Comparison of ENCODE assay signal across 18 mouse cellular contexts in the genomic region with DNA sequence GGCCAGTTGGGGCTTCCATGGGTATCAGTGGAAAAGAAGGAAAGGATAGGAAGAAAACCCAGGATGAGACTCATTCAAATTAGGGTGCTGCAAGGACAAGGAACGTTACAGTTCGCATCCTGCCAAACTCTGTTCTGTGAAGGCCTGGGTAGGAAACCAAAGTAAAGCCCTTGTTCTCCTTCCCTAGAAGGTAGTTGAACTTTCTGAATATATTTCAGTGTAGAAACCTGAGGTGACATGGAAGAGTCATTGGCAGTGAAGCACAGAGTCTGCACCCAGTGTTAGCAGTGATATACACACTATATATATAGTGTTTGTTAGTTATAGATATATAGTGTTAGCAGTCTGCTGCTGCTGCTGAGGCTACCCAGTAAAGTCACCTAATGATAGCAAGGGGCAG. TPM values are rescaled to one million over a fixed set of nuclear protein-coding genes. Genes with fewer than 3 reads are reported as not detected.
DNase-seq lines count a peak whose midpoint lies in the region; ATAC-seq and TF ChIP-seq lines count a peak whose summit lies in the region.
"Had no signal": no experiment of that assay in that cellular context is flagged by ENCODE, and none has a peak within 500 bp of the region (broad histone marks: within the 10 kb centered on the region; RNA-seq: fewer than 3 reads in every experiment).

No protein-coding gene starts in this region.

- peaks cover 73% of the 10 kb centered on the region for H3K36me3 ChIP-seq in kidney, embryonic 15.5 days

- H3K9ac ChIP-seq in kidney, embryonic 15.5 days: no peak overlapping the region
- H3K9ac ChIP-seq: forebrain, embryonic 12.5 days; heart, embryonic 13.5 days had no signal

- WGBS in kidney, embryonic 15.5 days: 62% methylated on average over 2 of the region's 2 CpGs

- DNase-seq in embryo, embryonic 9.5 days (ENCODE audit: extremely low spot score): peak; percentile 32
- DNase-seq in embryo, embryonic 10 days (ENCODE audit: low spot score): no peak
- DNase-seq in kidney, adult 9 months: no peak
- peak; percentile 10 for DNase-seq in A20 (ENCODE audit: low read depth, low spot score)
- DNase-seq in urinary bladder, postnatal 4 days (ENCODE audit: low spot score in 2 of 2): no peak
- no peak for DNase-seq in ovary, postnatal 36 days (ENCODE audit: low spot score)
- DNase-seq: adrenal gland, adult 8-10 months; cerebellum, adult 2 months; heart, postnatal 36 days; layer of hippocampus, postnatal 36 days; lung, adult 18-20 months; midbrain, embryonic 14.5 days had no signal

- H3K4me1 ChIP-seq in kidney, embryonic 15.5 days: peaks cover 16% of the 10 kb centered on the region
- peaks cover 13% of the 10 kb centered on the region for H3K4me1 ChIP-seq in embryonic fibroblast, embryonic 13.5 days (ENCODE audit: control insufficient read depth, insufficient read depth, low read length)

- ATAC-seq in kidney, embryonic 15.5 days (replicated peaks; ENCODE audit: low FRiP score): no peak

- no peaks in the 10 kb centered on the region for H3K27me3 ChIP-seq in kidney, embryonic 15.5 days
- H3K27me3 ChIP-seq: forebrain, embryonic 12.5 days; heart, embryonic 13.5 days had no signal

- TF ChIP-seq CTCF in embryonic fibroblast, embryonic 13.5 days (IDR thresholded peaks at IDR 0.05; ENCODE audit: borderline replicate concordance, insufficient read depth, low read length): no peak

- no peak overlapping the region for H3K4me3 ChIP-seq in kidney, embryonic 15.5 days (replicated peaks)
- no peak overlapping the region for H3K4me3 ChIP-seq in embryonic fibroblast, embryonic 13.5 days (ENCODE audit: insufficient read depth, low read length)
- H3K4me3 ChIP-seq: forebrain, embryonic 12.5 days; heart, embryonic 13.5 days had no signal

- H3K9me3 ChIP-seq in kidney, embryonic 15.5 days (replicated peaks): no peaks in the 10 kb centered on the region
- H3K9me3 ChIP-seq: forebrain, embryonic 12.5 days; heart, embryonic 13.5 days had no signal

- H3K4me2 ChIP-seq in kidney, embryonic 15.5 days: no peak overlapping the region
- H3K4me2 ChIP-seq: forebrain, embryonic 12.5 days; heart, embryonic 13.5 days had no signal

- no peak for TF ChIP-seq POLR2A in embryonic fibroblast, embryonic 13.5 days (IDR thresholded peaks at IDR 0.05; ENCODE audit: low read depth, low read length)

- H3K27ac ChIP-seq in kidney, embryonic 15.5 days: peak overlapping the region; percentile 23
- peak overlapping the region; percentile 66 for H3K27ac ChIP-seq in embryonic fibroblast, embryonic 13.5 days (ENCODE audit: insufficient read depth, low read length)
- H3K27ac ChIP-seq: forebrain, embryonic 12.5 days; heart, embryonic 13.5 days; kidney, postnatal 0 days; macrophage had no signal

RNA-seq across cellular contexts. Expression of gene Rpl27a, which starts 4.4 kb away (rescaled TPM):
- polyA plus RNA-seq in kidney, embryonic 15.5 days (2015; fragmentation: Nextera tagmentation; extraction: Ambion mirVana): 135 and 148 TPM in 2 replicates
- 433 and 456 TPM in 2 replicates for polyA plus RNA-seq in embryonic fibroblast, embryonic 13.5 days (2011; ENCODE audit: insufficient read length, low read depth, missing spikeins)

RNA-seq across cellular contexts. Expression of gene Trim66, which starts 15.4 kb away (rescaled TPM):
- polyA plus RNA-seq in kidney, embryonic 15.5 days (2015; fragmentation: Nextera tagmentation; extraction: Ambion mirVana): 0.03 TPM in 1 of 2 replicates, not detected in the other
- polyA plus RNA-seq in embryonic fibroblast, embryonic 13.5 days (2011; ENCODE audit: insufficient read length, low read depth, missing spikeins): 3.2 and 8.7 TPM in 2 replicates
- polyA plus RNA-seq: heart, embryonic 13.5 days had no signal

Comparison
In these comparisons a context has a peak if more than half of its experiments do, and no peak if none do; other contexts are left out.
1. DNase-seq: peak in embryo, embryonic 9.5 days (single experiment) and A20 (single experiment); none in embryo, embryonic 10 days (single experiment), kidney, adult 9 months (single experiment), urinary bladder, postnatal 4 days (0 of 2) and ovary, postnatal 36 days (single experiment).